Mouse (Mus musculus) adrenal gland, adult 2 months (tissue): ENCODE data around the gene Copb2. TPM values are rescaled to one million over a fixed set of nuclear protein-coding genes. Genes with fewer than 3 reads are reported as not detected.

Experiments used
- polyA plus RNA-seq: library from polyadenylated mRNA; depleted of rRNA; stranded (reverse); fragments of >200 nt; gene quantifications from 2 replicates; pipeline ENCODE4 v1.2.3, GENCODE M21; 2012; rRNA removed
- total RNA-seq, 2 experiments: library from RNA; stranded (reverse); gene quantifications; 2 replicates each; pipeline ENCODE4 v1.2.3; 2021

The Copb2 gene
- total and polyA plus RNA-seq, 3 experiments, result 8.2 to 134 (median 124) TPM

Other genes starting within 250 kb of the Copb2 start
- gene Rbp1, start 140.8 kb upstream of the Copb2 start, total RNA-seq, result 1 to 10 TPM; 5.7 to 7.8 TPM
- gene Rbp1, start 140.8 kb upstream of the Copb2 start, polyA plus RNA-seq, result 3.3 and 3.7 TPM in 2 replicates
- not detected for gene Rbp2, start 77.6 kb upstream of the Copb2 start, total RNA-seq
- not detected in 2 replicates for gene Rbp2, start 77.6 kb upstream of the Copb2 start, polyA plus RNA-seq
- gene Mrps22, start 37.9 kb downstream of the Copb2 start, total RNA-seq, result 10 to 100 TPM; 56.5 to 66.4 TPM
- gene Mrps22, start 37.9 kb downstream of the Copb2 start, polyA plus RNA-seq, result 49.0 and 58.4 TPM in 2 replicates